Mouse (Mus musculus) heart, embryonic 15.5 days (tissue): ENCODE data around the gene Ccdc142. TPM values are rescaled to one million over a fixed set of nuclear protein-coding genes. Genes with fewer than 3 reads are reported as not detected.

Experiments used
- ATAC-seq: fragments of 200-750 bp; cut with Nextera tagmentation; replicated peaks from 2 replicates; pipeline ENCODE4 v1.8.0; 2017; ENCODE audit warnings: low read depth, moderate TSS enrichment; ENCODE audit not compliant: insufficient number of reproducible peaks, insufficient read depth, low FRiP score
- H3K27ac ChIP-seq: fragments of 300-500 bp; sonication (generic); 2 replicates; pipeline ENCODE4 v1.5.1; 2015; ENCODE audit warnings: mild to moderate bottlenecking, inconsistent platforms
- H3K27me3 ChIP-seq: fragments of 300-500 bp; sonication (generic); 2 replicates; pipeline ENCODE4 v1.6.1; 2015; ENCODE audit warnings: inconsistent platforms
- H3K36me3 ChIP-seq: fragments of 300-500 bp; sonication (generic); 2 replicates; pipeline ENCODE4 v1.6.1; 2015; ENCODE audit warnings: mild to moderate bottlenecking, inconsistent platforms
- H3K4me1 ChIP-seq: fragments of 300-500 bp; sonication (generic); replicated peaks from 2 replicates; pipeline ENCODE4 v1.6.1; 2015; ENCODE audit warnings: inconsistent platforms
- H3K4me2 ChIP-seq: fragments of 300-500 bp; sonication (generic); 2 replicates; pipeline ENCODE4 v1.6.1; 2015; ENCODE audit warnings: inconsistent platforms, mild to moderate bottlenecking, moderate library complexity
- H3K4me3 ChIP-seq: fragments of 300-500 bp; sonication (generic); 2 replicates; pipeline ENCODE4 v1.5.1; 2015; ENCODE audit warnings: mild to moderate bottlenecking, inconsistent platforms
- H3K9ac ChIP-seq: fragments of 300-500 bp; sonication (generic); 2 replicates; pipeline ENCODE4 v1.6.1; 2015; ENCODE audit warnings: mild to moderate bottlenecking, inconsistent platforms
- H3K9me3 ChIP-seq: fragments of 300-500 bp; sonication (generic); replicated peaks from 2 replicates; pipeline ENCODE4 v1.6.1; 2016; ENCODE audit warnings: inconsistent platforms
- WGBS: fragments of 180-500 bp; shearing (Covaris S2); methylation state at CpG from one replicate; pipeline ENCODE4 v1.1.7; 2015; ENCODE audit warnings: mixed read lengths; 5-methylcytosine and 5-hydroxymethylcytosine counted together
- polyA plus RNA-seq: library from polyadenylated mRNA; unstranded; fragments of >200 nt; fragmentation: Nextera tagmentation; extraction: Ambion mirVana; gene quantifications from 2 replicates; pipeline ENCODE4 v1.2.1, GENCODE M21; 2015

Ccdc142 gene
- polyA plus RNA-seq, 1 experiment from 2014 or later, result 2.4 TPM

GRCm38 (mm10) chr6:83107566-83108400 lies 6.4 kb downstream of the Ccdc142 start:
- WGBS, result 38% methylated on average over 13 of the region's 13 CpGs
- ATAC-seq, result peak; percentile 51; the same call in 1 of the 2 replicates

GRCm38 (mm10) chr6:83108762-83109668 lies 7.6 kb downstream of the Ccdc142 start, which contains the start of gene Mrpl53:
Mrpl53 (plus strand) TSS chr6:83109040.
- Histone ChIP-seq H3K27me3 (no peaks in the 10 kb centered on the region), H3K9ac (peak within 1 kb of the TSS; percentile 84), H3K27ac (peak within 1 kb of the TSS; percentile 86), H3K4me1 (peaks cover 31% of the 10 kb centered on the region), H3K4me3 (peak within 1 kb of the TSS; percentile 83), H3K36me3 (peaks cover 14% of the 10 kb centered on the region; the same call in 1 of the 2 replicates), H3K9me3 (no peaks in the 10 kb centered on the region), H3K4me2 (peak within 1 kb of the TSS; percentile 84)
- peak; percentile 73; the same call in 1 of the 2 replicates for ATAC-seq
- WGBS, result under 1% methylated on average over 76 of the region's 76 CpGs

More at GRCm38 (mm10) chr6:83107566-83108400, 6.4 kb downstream of the Ccdc142 start:
- Histone ChIP-seq H3K9ac (peak overlapping the region; percentile 84), H3K4me2 (peak overlapping the region; percentile 84), H3K9me3 (no peaks in the 10 kb centered on the region), H3K27ac (no peak overlapping the region), H3K36me3 (peaks cover 14% of the 10 kb centered on the region; the same call in 1 of the 2 replicates), H3K4me1 (peaks cover 39% of the 10 kb centered on the region), H3K27me3 (no peaks in the 10 kb centered on the region), H3K4me3 (peak overlapping the region; percentile 83)

GRCm38 (mm10) chr6:83111510-83112136 lies 10.2 kb downstream of the Ccdc142 start:
- H3K4me2 ChIP-seq, result no peak overlapping the region
- H3K27me3 ChIP-seq, result no peaks in the 10 kb centered on the region
- H3K4me1 ChIP-seq, result peaks cover 49% of the 10 kb centered on the region
- no peaks in the 10 kb centered on the region for H3K9me3 ChIP-seq
- no peak overlapping the region for H3K4me3 ChIP-seq
- H3K36me3 ChIP-seq, result peaks cover 10% of the 10 kb centered on the region; the same call in 1 of the 2 replicates
- 71% methylated on average over 4 of the region's 4 CpGs for WGBS
- peak overlapping the region; percentile 51 for H3K27ac ChIP-seq
- no peak for ATAC-seq
- H3K9ac ChIP-seq, result no peak overlapping the region

- Histone ChIP-seq H3K27me3 (no peaks in the 10 kb centered on the region), H3K9me3 (no peaks in the 10 kb centered on the region), H3K9ac (peak within 1 kb of the TSS; percentile 83), H3K4me1 (peaks cover 43% of the 10 kb centered on the region), H3K27ac (peak within 1 kb of the TSS; percentile 78), H3K4me2 (peak within 1 kb of the TSS; percentile 94), H3K36me3 (peaks cover 15% of the 10 kb centered on the region; the same call in 1 of the 2 replicates), H3K4me3 (peak within 1 kb of the TSS; percentile 84)
- peak; percentile 91 for ATAC-seq
- WGBS, result under 1% methylated on average over 46 of the region's 58 CpGs
Measured at GRCm38 (mm10) chr6:83115011-83115671, 13.7 kb downstream of the Ccdc142 start, which contains the start of gene Mogs. Mogs (plus strand) TSS chr6:83115496.

- H3K36me3 ChIP-seq, result peaks cover 15% of the 10 kb centered on the region; the same call in 1 of the 2 replicates
- peak overlapping the region; percentile 84 for H3K4me3 ChIP-seq
- no peaks in the 10 kb centered on the region for H3K27me3 ChIP-seq
- peak overlapping the region; percentile 78 for H3K27ac ChIP-seq
- no peak for ATAC-seq
- under 1% methylated on average over 40 of the region's 48 CpGs for WGBS
- peak overlapping the region; percentile 83 for H3K9ac ChIP-seq
- peak overlapping the region; percentile 94 for H3K4me2 ChIP-seq
- H3K4me1 ChIP-seq, result peaks cover 46% of the 10 kb centered on the region
- no peaks in the 10 kb centered on the region for H3K9me3 ChIP-seq
Measured at GRCm38 (mm10) chr6:83115682-83116372, 14.4 kb downstream of the Ccdc142 start.

GRCm38 (mm10) chr6:83116373-83117164 lies 15.2 kb downstream of the Ccdc142 start:
- H3K4me3 ChIP-seq, result peak overlapping the region; percentile 84
- no peak overlapping the region for H3K27ac ChIP-seq
- no peaks in the 10 kb centered on the region for H3K27me3 ChIP-seq
- WGBS, result 68% methylated on average over 11 of the region's 11 CpGs
- H3K4me2 ChIP-seq, result peak overlapping the region; percentile 94
- peaks cover 12% of the 10 kb centered on the region; the same call in 1 of the 2 replicates for H3K36me3 ChIP-seq
- peaks cover 44% of the 10 kb centered on the region for H3K4me1 ChIP-seq
- peak overlapping the region; percentile 83 for H3K9ac ChIP-seq
- ATAC-seq, result no peak
- H3K9me3 ChIP-seq, result no peaks in the 10 kb centered on the region

GRCm38 (mm10) chr6:83117165-83117438 lies 15.7 kb downstream of the Ccdc142 start:
- WGBS, result 80% methylated on average over 4 of the region's 4 CpGs
- Histone ChIP-seq H3K27ac (no peak overlapping the region), H3K9ac (no peak overlapping the region), H3K9me3 (no peaks in the 10 kb centered on the region), H3K4me1 (peaks cover 40% of the 10 kb centered on the region), H3K27me3 (no peaks in the 10 kb centered on the region), H3K4me3 (no peak overlapping the region), H3K36me3 (peaks cover 12% of the 10 kb centered on the region; the same call in 1 of the 2 replicates), H3K4me2 (no peak overlapping the region)
- ATAC-seq, result no peak

- H3K36me3 ChIP-seq, result peaks cover 12% of the 10 kb centered on the region; the same call in 1 of the 2 replicates
- H3K4me2 ChIP-seq, result no peak overlapping the region
- H3K4me3 ChIP-seq, result no peak overlapping the region
- H3K4me1 ChIP-seq, result peaks cover 42% of the 10 kb centered on the region
- no peak overlapping the region for H3K9ac ChIP-seq
- no peaks in the 10 kb centered on the region for H3K27me3 ChIP-seq
- H3K27ac ChIP-seq, result no peak overlapping the region
- no peaks in the 10 kb centered on the region for H3K9me3 ChIP-seq
- ATAC-seq, result no peak
- WGBS, result 87% methylated on average over 13 of the region's 13 CpGs
Measured at GRCm38 (mm10) chr6:83117616-83118015, 16.2 kb downstream of the Ccdc142 start.

- H3K4me2 ChIP-seq, result no peak overlapping the region
- no peak overlapping the region for H3K27ac ChIP-seq
- H3K4me1 ChIP-seq, result peaks cover 49% of the 10 kb centered on the region
- 86% methylated on average over 11 of the region's 11 CpGs for WGBS
- no peak overlapping the region for H3K4me3 ChIP-seq
- H3K9ac ChIP-seq, result no peak overlapping the region
- H3K27me3 ChIP-seq, result no peaks in the 10 kb centered on the region
- ATAC-seq, result no peak
- H3K36me3 ChIP-seq, result peaks cover 12% of the 10 kb centered on the region; the same call in 1 of the 2 replicates
- no peaks in the 10 kb centered on the region for H3K9me3 ChIP-seq
Measured at GRCm38 (mm10) chr6:83118369-83118768, 17.0 kb downstream of the Ccdc142 start.
